Mouse (Mus musculus): Measurements from ENCODE around the gene Rab40c.
A peak's percentile ranks its signal among the peaks of the same experiment; 100 is the strongest.

Rab40c gene

DNA sequence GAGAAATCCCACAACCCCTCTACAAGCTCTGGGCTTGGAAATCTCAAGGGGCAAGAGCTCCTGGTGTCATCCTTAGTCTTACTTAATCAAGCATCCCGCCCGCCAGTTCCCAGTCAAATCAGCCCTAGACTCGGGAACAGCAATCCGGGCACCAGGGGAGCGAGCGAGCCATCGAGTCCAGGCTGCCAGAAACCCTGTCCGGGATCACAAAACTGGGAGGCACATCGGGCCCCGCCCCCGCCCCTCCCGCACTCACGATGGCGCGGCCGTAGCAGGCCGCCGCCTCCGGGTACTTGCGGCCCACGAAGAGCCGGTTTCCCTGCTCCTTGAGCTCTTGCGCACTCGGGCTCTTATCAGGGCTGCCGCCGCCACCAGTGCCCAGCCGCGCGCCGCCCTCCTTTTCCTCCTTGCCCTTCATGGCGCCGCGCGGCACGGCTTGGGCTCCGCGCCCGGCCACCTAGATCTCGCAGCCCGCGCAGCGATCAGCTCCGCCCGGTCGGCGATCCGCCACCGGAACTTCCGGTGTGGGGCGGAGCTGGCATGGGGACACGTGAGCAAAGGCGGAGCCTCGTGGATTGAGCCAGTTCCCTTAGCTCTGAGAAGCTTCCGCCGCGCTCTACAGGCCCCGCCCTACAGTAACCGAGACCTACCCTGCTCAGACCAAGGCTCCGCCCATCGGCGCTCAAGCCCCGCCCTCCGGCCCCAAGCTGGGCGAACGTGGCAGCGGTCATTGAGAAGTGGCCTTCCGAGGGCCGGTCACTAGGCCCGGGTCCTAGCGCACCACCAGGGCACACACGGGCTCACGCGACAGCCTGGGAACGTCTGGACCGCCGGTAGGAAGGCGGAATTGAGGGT is 86.9 kb downstream of the Rab40c start:
- peak; percentile 100 for DNase-seq (ENCODE audit: inconsistent age in 2 of 2, low spot score in 1 of 2)
